Mouse (Mus musculus): ENCODE results near the gene Krt7. TPM values are rescaled to one million over a fixed set of nuclear protein-coding genes. Genes with fewer than 3 reads are reported as not detected.

The Krt7 gene
- polyA plus RNA-seq, 1 experiment from 2014 or later, result 108 TPM

- peaks cover 9% of the 10 kb centered on the region; the same call in 1 of the 2 replicates for H3K4me1 ChIP-seq (ENCODE audit: insufficient read depth)
- no peak overlapping the region for H3K9ac ChIP-seq
- ATAC-seq (ENCODE audit: insufficient read depth), result no peak
- no peaks in the 10 kb centered on the region for H3K27me3 ChIP-seq (ENCODE audit: insufficient read depth, low read length)
- no peak overlapping the region for H3K27ac ChIP-seq (ENCODE audit: low read depth)
- no peak overlapping the region for H3K4me2 ChIP-seq
- no peak overlapping the region for H3K4me3 ChIP-seq (ENCODE audit: low read depth, low read length)
- no peak for DNase-seq
- 79% methylated on average over 5 of the region's 5 CpGs for WGBS
- no peaks in the 10 kb centered on the region for H3K36me3 ChIP-seq (ENCODE audit: insufficient read depth)
- no peak for TF ChIP-seq CTCF (IDR thresholded peaks at IDR 0.05; ENCODE audit: low read depth)
- H3K9me3 ChIP-seq (ENCODE audit: low read depth, low read length), result no peaks in the 10 kb centered on the region
Observed at GRCm38 (mm10) chr15:101378646-101379045, 32.2 kb upstream of the Krt7 start.

- Histone ChIP-seq H3K9me3 (ENCODE audit: low read depth, low read length) (no peaks in the 10 kb centered on the region), H3K36me3 (ENCODE audit: insufficient read depth) (no peaks in the 10 kb centered on the region), H3K27me3 (ENCODE audit: insufficient read depth, low read length) (no peaks in the 10 kb centered on the region), H3K27ac (ENCODE audit: low read depth) (no peak overlapping the region), H3K4me3 (ENCODE audit: low read depth, low read length) (no peak overlapping the region), H3K9ac (no peak overlapping the region), H3K4me2 (no peak overlapping the region), H3K4me1 (ENCODE audit: insufficient read depth) (0 out of 2 replicates have a peak, but pooled peaks cover 5% of the 10 kb centered on the region)
- TF ChIP-seq CTCF (IDR thresholded peaks at IDR 0.05; ENCODE audit: low read depth), result no peak
- no peak for ATAC-seq (ENCODE audit: insufficient read depth)
- DNase-seq, result peak; percentile 37
- 40% methylated on average over 9 of the region's 9 CpGs for WGBS
Observed at GRCm38 (mm10) chr15:101381758-101382157, 29.1 kb upstream of the Krt7 start.

GRCm38 (mm10) chr15:101382811-101383210 is 28.0 kb upstream of the Krt7 start:
- DNase-seq, result no peak
- no peak for ATAC-seq (ENCODE audit: insufficient read depth)
- no peak overlapping the region for H3K9ac ChIP-seq
- no peak overlapping the region for H3K4me3 ChIP-seq (ENCODE audit: low read depth, low read length)
- no peaks in the 10 kb centered on the region for H3K27me3 ChIP-seq (ENCODE audit: insufficient read depth, low read length)
- WGBS, result 74% methylated on average over 11 of the region's 11 CpGs
- H3K36me3 ChIP-seq (ENCODE audit: insufficient read depth), result no peaks in the 10 kb centered on the region
- H3K4me2 ChIP-seq, result no peak overlapping the region
- TF ChIP-seq CTCF (IDR thresholded peaks at IDR 0.05; ENCODE audit: low read depth), result no peak
- H3K4me1 ChIP-seq (ENCODE audit: insufficient read depth), result 0 out of 2 replicates have a peak, but pooled peaks cover 5% of the 10 kb centered on the region
- no peak overlapping the region for H3K27ac ChIP-seq (ENCODE audit: low read depth)
- H3K9me3 ChIP-seq (ENCODE audit: low read depth, low read length), result no peaks in the 10 kb centered on the region

GRCm38 (mm10) chr15:101384610-101385009 is 26.2 kb upstream of the Krt7 start:
- no peak for ATAC-seq (ENCODE audit: insufficient read depth)
- no peak for TF ChIP-seq CTCF (IDR thresholded peaks at IDR 0.05; ENCODE audit: low read depth)
- H3K4me2 ChIP-seq, result no peak overlapping the region

GRCm38 (mm10) chr15:101385064-101385463 is 25.8 kb upstream of the Krt7 start:
- Histone ChIP-seq H3K4me3 (ENCODE audit: low read depth, low read length) (no peak overlapping the region), H3K27ac (ENCODE audit: low read depth) (no peak overlapping the region), H3K27me3 (ENCODE audit: insufficient read depth, low read length) (no peaks in the 10 kb centered on the region), H3K4me2 (no peak overlapping the region), H3K36me3 (ENCODE audit: insufficient read depth) (no peaks in the 10 kb centered on the region), H3K9me3 (ENCODE audit: low read depth, low read length) (no peaks in the 10 kb centered on the region), H3K9ac (no peak overlapping the region), H3K4me1 (ENCODE audit: insufficient read depth) (0 out of 2 replicates have a peak, but pooled peaks cover 5% of the 10 kb centered on the region)
- ATAC-seq (ENCODE audit: insufficient read depth) (no peak), DNase-seq (no peak)
- 67% methylated on average over 6 of the region's 6 CpGs for WGBS
- TF ChIP-seq CTCF (IDR thresholded peaks at IDR 0.05; ENCODE audit: low read depth), result no peak

More at GRCm38 (mm10) chr15:101384610-101385009, 26.2 kb upstream of the Krt7 start:
- Histone ChIP-seq H3K9me3 (ENCODE audit: low read depth, low read length) (no peaks in the 10 kb centered on the region), H3K27me3 (ENCODE audit: insufficient read depth, low read length) (no peaks in the 10 kb centered on the region), H3K4me3 (ENCODE audit: low read depth, low read length) (no peak overlapping the region), H3K4me1 (ENCODE audit: insufficient read depth) (0 out of 2 replicates have a peak, but pooled peaks cover 5% of the 10 kb centered on the region), H3K36me3 (ENCODE audit: insufficient read depth) (no peaks in the 10 kb centered on the region), H3K9ac (no peak overlapping the region), H3K27ac (ENCODE audit: low read depth) (no peak overlapping the region)
- no peak for DNase-seq
- WGBS, result 77% methylated on average over 7 of the region's 7 CpGs

GRCm38 (mm10) chr15:101387176-101387575 is 23.7 kb upstream of the Krt7 start:
- Histone ChIP-seq H3K27me3 (ENCODE audit: insufficient read depth, low read length) (no peaks in the 10 kb centered on the region), H3K9ac (no peak overlapping the region), H3K36me3 (ENCODE audit: insufficient read depth) (no peaks in the 10 kb centered on the region), H3K4me1 (ENCODE audit: insufficient read depth) (no peaks in the 10 kb centered on the region), H3K4me3 (ENCODE audit: low read depth, low read length) (no peak overlapping the region), H3K9me3 (ENCODE audit: low read depth, low read length) (no peaks in the 10 kb centered on the region), H3K27ac (ENCODE audit: low read depth) (no peak overlapping the region), H3K4me2 (no peak overlapping the region)
- 49% methylated on average over 3 of the region's 3 CpGs for WGBS
- peak; percentile 53 for DNase-seq
- TF ChIP-seq CTCF (IDR thresholded peaks at IDR 0.05; ENCODE audit: low read depth), result peak; percentile 76
- no peak for ATAC-seq (ENCODE audit: insufficient read depth)

GRCm38 (mm10) chr15:101388034-101388541 is 22.8 kb upstream of the Krt7 start:
- 20% methylated on average over 5 of the region's 5 CpGs for whole genome bisulfite sequencing
- Histone ChIP-seq H3K27ac (ENCODE audit: low read depth) (no peak overlapping the region), H3K4me3 (ENCODE audit: low read depth, low read length) (no peak overlapping the region), H3K36me3 (ENCODE audit: insufficient read depth) (no peaks in the 10 kb centered on the region), H3K4me1 (ENCODE audit: insufficient read depth) (no peaks in the 10 kb centered on the region), H3K9ac (no peak overlapping the region), H3K9me3 (ENCODE audit: low read depth, low read length) (no peaks in the 10 kb centered on the region), H3K27me3 (ENCODE audit: insufficient read depth, low read length) (no peaks in the 10 kb centered on the region), H3K4me2 (no peak overlapping the region)
- TF ChIP-seq CTCF (IDR thresholded peaks at IDR 0.05; ENCODE audit: low read depth), result peak; percentile 57
- peak; percentile 55 for DNase-seq
- peak; percentile 48; the same call in 1 of the 2 replicates for ATAC-seq (ENCODE audit: insufficient read depth)

Data from lung, embryonic 14.5 days (tissue).